Mouse (Mus musculus) c-Kit-positive CD71-positive TER-119-positive erythroid progenitor cells, embryonic 14.5 days (primary cell): Measurements from ENCODE around the gene Esm1.

Experiments used
- DNase-seq: peaks from one replicate; pipeline ENCODE4 v3.0.0-alpha.2; 2013; ENCODE audit warnings: low spot score

The Esm1 gene

GRCm38 (mm10) chr13:113209624-113210023 lies at the start of gene Esm1:
Gene Esm1, plus strand, starts transcription at chr13:113209659.
- DNase-seq = no peak

DNA sequence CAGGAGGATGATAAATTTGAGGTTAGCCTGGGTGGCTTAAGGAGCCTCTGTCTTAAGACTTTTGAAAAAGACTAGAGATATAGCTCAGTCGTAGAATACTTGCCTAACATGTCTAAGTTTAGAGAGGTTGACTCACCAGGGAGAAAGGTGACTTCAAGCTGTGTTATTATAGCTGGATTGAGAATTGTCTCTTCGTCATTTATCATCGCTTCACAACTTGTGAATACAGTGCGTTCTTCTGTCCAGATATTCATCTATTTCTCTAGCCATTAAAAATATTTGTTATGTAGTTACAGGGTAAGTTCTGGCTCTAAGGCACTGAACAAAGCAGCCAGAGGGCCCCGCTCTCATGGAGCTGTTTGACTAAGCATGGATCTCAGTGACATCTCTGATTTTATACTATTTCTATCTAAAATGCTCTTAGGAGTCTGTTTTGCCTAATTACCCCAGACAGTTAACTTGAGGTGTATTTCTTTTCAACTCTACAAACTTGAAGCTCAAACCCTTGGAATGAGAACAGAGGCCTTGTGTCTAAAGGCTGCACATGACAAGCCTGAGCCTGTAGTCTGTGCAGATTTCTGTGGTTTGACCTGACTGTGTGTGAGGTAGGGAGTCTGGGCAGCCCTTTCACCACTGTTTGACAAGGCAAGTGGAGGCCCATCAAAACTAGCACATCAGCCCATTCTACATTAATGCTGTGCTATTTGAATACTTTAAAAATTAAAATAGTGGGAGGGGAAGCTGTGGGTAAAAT lies 45.0 kb upstream of the Esm1 start:
- no peak for DNase-seq

DNA sequence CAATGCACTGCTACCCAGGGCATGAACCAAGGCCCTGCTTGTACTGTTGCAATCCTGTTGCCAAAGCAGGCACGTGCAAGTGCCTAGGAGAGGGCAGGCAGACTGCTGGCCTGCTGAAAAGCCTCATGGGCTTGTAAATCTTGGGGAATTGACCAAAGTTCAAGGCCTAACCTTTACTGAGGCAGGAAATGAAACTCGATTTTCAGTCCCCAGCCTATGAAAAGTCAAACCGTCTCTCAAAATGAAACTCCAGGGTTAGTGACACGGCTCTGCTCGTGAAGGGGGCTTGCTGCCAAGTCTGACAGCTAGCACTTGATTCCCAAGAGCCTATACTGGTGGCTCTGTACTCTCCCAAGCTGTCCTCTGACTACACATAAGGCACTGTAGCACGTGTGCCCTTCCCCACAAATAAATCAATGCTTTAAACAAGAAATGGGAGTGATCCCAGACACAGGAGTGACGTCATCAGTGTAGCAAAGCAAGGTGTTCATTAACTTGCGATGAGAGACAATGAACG lies 41.4 kb upstream of the Esm1 start:
- no peak for DNase-seq

GRCm38 (mm10) chr13:113170256-113170655 lies 39.2 kb upstream of the Esm1 start:
- no peak for DNase-seq

- no peak for DNase-seq
Observed at GRCm38 (mm10) chr13:113174162-113174561, 35.3 kb upstream of the Esm1 start.

DNA sequence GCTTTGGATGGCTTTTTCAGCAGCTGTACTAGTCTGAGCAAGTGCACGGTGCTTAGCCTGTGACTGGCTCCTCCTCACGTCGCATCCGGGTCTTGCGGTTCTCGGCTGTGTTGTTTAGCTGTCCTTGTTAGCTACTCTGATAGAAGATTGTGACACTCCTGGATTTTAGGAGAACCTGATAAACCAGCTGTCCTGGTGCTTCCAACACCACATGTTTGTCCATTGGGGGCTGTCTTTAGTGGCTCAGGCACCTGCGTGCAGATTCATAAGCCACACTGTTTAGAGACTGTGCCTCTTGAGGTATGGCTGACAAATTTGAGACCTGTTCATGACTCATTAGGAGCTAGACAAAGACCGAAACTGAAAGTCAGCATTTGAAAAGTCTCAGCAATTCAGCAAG lies 26.1 kb upstream of the Esm1 start:
- no peak for DNase-seq

DNA sequence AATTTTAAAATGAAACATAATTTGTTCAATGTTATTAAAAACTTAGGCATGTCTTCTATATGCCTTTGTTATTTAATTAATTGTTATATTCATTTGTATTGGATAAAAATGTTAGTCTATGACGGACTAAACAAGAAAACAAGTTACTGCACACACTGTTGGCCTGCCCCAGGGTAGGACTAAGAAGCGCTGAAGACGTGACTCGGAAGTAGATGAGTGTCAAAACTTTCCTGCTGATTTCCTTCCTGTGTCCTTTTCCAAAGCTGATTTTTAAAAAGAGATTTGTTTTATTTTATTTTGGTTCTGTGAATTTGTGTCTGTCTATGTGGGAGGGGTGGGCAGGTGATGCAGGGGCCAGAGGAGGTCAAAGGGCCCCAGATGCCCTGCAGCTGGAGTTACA lies 25.7 kb upstream of the Esm1 start:
- DNase-seq = no peak

GRCm38 (mm10) chr13:113196808-113197674 lies 12.4 kb upstream of the Esm1 start:
- DNase-seq = no peak

DNA sequence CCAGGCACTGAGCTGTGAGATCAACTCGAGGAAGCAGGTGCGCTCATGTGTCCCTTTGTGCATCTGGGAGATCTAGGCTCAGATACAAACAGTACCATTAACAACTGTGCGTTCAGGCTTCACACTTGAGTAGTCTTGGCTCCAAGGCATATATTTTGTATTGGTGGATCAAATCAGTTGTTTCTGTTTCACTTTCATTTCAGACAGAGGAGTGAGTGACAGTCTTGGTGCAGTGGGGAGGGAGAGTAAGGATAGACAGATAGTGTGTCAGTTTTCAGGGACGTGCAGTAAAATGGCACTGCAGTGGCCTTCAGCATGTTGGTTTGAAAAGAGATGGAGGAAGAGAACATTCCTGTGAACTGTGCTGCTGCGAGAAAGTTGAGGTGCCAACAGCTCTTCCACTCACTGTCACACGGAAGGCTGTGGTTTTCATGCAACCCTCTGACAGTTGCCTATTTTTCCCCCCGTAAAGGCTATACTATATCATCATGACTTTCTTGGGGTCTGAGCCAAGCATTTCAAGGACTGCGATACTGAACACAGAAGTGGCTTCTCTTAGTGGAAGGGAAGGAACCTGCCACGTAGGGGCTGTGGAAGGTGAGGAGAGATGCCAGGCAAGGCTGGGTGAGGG lies 11.5 kb upstream of the Esm1 start:
- DNase-seq = no peak

DNA sequence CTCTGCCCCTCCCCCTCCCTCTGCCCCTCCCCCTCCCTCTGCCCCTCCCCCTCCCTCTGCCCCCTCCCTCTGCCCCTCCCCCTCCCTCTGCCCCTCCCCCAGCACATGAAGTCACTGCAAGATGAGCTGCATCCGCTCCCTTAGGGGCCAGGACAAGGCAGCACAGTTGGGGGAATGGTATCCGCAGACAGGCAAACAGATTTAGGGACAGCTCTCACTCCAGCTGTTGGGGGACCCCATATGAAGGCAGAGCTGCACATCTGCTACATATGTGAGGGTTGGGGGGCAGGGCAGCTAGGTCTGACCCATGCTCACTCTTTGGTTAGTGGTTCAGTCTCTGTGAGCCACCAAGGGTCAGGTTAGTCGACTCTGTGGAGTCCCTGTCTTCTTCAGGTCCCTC lies 10.1 kb upstream of the Esm1 start:
- no peak for DNase-seq

DNA sequence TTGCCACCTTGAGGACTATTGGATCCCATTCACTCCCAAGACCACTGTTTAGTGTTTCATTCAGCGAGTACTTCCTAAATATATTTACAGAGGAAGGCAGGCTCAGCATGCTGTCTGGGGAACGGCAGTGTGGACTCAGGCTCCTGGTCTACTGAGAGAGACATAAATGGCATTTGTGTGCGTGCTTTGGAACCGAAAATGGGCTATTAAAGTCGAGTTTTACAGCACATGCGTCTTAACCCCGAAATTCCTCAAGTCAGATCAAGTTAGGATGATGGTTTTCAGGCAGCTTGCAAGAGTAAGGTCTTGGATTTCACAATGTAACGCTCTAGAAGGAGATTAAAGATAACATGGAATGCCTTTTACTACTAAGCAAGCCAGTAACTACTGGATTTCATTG lies 8.7 kb upstream of the Esm1 start:
- DNase-seq = no peak

GRCm38 (mm10) chr13:113201631-113202030 lies 7.8 kb upstream of the Esm1 start:
- no peak for DNase-seq

- no peak for DNase-seq
Observed at GRCm38 (mm10) chr13:113202184-113202583, 7.3 kb upstream of the Esm1 start.

DNA sequence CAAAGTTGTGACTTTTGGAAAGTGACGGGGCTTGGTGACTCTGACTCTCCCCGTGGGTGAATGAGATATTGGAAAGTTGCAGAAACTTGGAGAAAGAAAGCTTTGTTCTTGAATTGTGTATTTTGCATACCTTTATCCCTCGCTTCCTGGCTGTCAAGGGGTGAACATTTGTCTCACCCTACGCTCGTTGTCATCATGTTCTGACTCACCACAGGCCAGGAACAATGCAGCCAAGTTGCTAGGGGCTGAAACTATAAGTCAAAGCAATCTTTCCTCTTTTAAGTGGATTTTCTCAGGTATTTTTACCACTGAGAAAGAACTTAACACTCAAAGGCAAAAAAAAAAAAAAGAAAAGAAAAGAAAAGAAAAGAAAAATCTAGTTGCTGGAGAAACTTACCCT lies 6.3 kb upstream of the Esm1 start:
- no peak for DNase-seq

GRCm38 (mm10) chr13:113205346-113205745 lies 4.1 kb upstream of the Esm1 start:
- DNase-seq = no peak

GRCm38 (mm10) chr13:113211345-113211744 lies 1.9 kb downstream of the Esm1 start:
- no peak for DNase-seq

GRCm38 (mm10) chr13:113212401-113212800 lies 2.9 kb downstream of the Esm1 start:
- no peak for DNase-seq

DNA sequence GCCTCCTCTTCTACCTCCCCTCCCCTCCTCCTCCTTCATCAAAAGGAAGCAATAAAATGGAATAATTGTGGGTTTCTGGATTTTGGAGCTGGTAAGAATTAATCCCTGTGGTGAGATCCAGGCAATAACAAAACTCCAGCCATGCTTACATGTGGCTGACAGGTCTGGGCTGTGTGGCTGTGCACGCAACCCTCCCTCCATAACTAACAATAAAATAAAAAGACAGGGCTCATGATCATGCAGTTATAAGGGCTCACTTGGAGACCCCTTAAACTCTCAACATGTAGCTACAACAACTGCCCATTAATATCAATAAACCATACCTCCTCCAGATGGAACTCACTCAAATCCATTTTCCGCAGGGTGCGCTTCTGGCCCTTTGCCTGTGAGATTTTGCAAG lies 4.4 kb downstream of the Esm1 start:
- no peak for DNase-seq

- DNase-seq = no peak
Observed at GRCm38 (mm10) chr13:113221851-113222250, 12.4 kb downstream of the Esm1 start.

DNA sequence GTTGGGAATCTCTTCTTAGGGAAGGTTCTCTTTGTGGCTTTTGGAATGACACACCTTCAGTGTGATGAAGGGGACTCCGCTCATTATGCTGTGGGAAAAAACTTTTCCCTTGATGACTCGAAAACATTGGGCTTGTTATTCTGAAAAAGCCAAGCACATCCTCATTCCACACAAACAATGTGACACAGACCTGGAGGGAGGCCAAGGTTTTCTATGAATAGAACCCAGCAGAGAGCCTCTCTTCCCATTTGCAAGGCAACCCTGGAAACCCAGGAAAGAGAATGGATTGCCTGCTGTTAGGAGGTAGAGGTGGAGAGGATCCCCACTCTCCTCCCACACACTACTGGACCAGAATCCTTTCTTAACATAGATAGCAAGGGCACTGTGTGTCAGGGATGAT lies 14.6 kb downstream of the Esm1 start:
- DNase-seq = no peak

GRCm38 (mm10) chr13:113225811-113226210 lies 16.4 kb downstream of the Esm1 start, which contains the start of gene Gzmk:
Gene Gzmk, minus strand, starts transcription at chr13:113225908.
- DNase-seq = no peak

- no peak for DNase-seq
Observed at GRCm38 (mm10) chr13:113227076-113227475, 17.6 kb downstream of the Esm1 start.
